ENCODE assay signal across 17 mouse cellular contexts in genomic region chr10:84087929-84088328, GRCm38 (mm10).
"Had no signal": no experiment of that assay in that cellular context is flagged by ENCODE, and none has a peak within 500 bp of the region (broad histone marks: within the 10 kb centered on the region; RNA-seq: fewer than 3 reads in every experiment).

No protein-coding gene starts in this region.

- ATAC-seq: intestine, postnatal 0 days; liver, embryonic 12.5 days had no signal

- H3K4me1 ChIP-seq: liver, embryonic 12.5 days; liver, embryonic 15.5 days; lung, embryonic 15.5 days; megakaryocyte, embryonic 14.5 days had no signal

- H3K4me2 ChIP-seq: limb, embryonic 13.5 days; liver, embryonic 12.5 days; liver, embryonic 15.5 days; lung, embryonic 15.5 days had no signal

- H3K27ac ChIP-seq: kidney, postnatal 0 days; limb, embryonic 13.5 days; liver, embryonic 12.5 days; liver, embryonic 15.5 days; lung, embryonic 15.5 days; midbrain, embryonic 10.5 days; stomach, postnatal 0 days had no signal

- H3K4me3 ChIP-seq: limb, embryonic 13.5 days; liver, embryonic 12.5 days; liver, embryonic 15.5 days; lung, embryonic 15.5 days; megakaryocyte, embryonic 14.5 days; midbrain, embryonic 10.5 days had no signal

- H3K9me3 ChIP-seq: limb, embryonic 13.5 days; liver, embryonic 12.5 days; liver, embryonic 15.5 days; lung, embryonic 15.5 days; midbrain, embryonic 10.5 days had no signal

- H3K27me3 ChIP-seq: limb, embryonic 13.5 days; liver, embryonic 12.5 days; liver, embryonic 15.5 days; lung, embryonic 15.5 days had no signal

- H3K36me3 ChIP-seq: limb, embryonic 13.5 days; liver, embryonic 12.5 days; liver, embryonic 15.5 days; lung, embryonic 15.5 days; midbrain, embryonic 10.5 days had no signal

- DNase-seq: kidney, adult 2 months; kidney, postnatal 4 days; left cerebral cortex, postnatal 4 days; liver; lung, adult 18-20 months; lung, postnatal 10 days; lung, postnatal 36 days; midbrain, embryonic 14.5 days had no signal

- H3K9ac ChIP-seq: limb, embryonic 13.5 days; liver, embryonic 12.5 days; liver, embryonic 15.5 days; lung, embryonic 15.5 days had no signal
